Mouse (Mus musculus): ENCODE data around the gene Cd3e. TPM values are rescaled to one million over a fixed set of nuclear protein-coding genes. Genes with fewer than 3 reads are reported as not detected.

The Cd3e gene
- total and polyA plus RNA-seq, 2 experiments, result 0.09 to 0.82 TPM

GRCm38 (mm10) chr9:44992271-44992670, 17.2 kb downstream of the Cd3e start:
- TF ChIP-seq POLR2A (IDR thresholded peaks at IDR 0.05; ENCODE audit: extremely low read depth, insufficient read depth, low read length) (no peak), CTCF (IDR thresholded peaks at IDR 0.05; ENCODE audit: low read depth, low read length) (no peak)
- Histone ChIP-seq H3K27ac (replicated peaks; ENCODE audit: insufficient read depth, low read depth, low read length) (no peak overlapping the region), H3K9ac (ENCODE audit: low read depth, low read length) (no peak overlapping the region), H3K4me1 (ENCODE audit: control insufficient read depth, insufficient read depth, low read length) (no peaks in the 10 kb centered on the region), H3K4me3 (ENCODE audit: insufficient read depth, low read depth, low read length) (no peak overlapping the region), H3K79me2 (ENCODE audit: control insufficient read depth, insufficient read depth, low read length) (no peaks in the 10 kb centered on the region), H3K27me3 (ENCODE audit: control insufficient read depth, insufficient read depth, low read length) (no peaks in the 10 kb centered on the region), H3K36me3 (ENCODE audit: control insufficient read depth, insufficient read depth, low read length) (no peaks in the 10 kb centered on the region)
- DNase-seq (ENCODE audit: extremely low read depth, low read depth, low spot score), result no peak

- no peak overlapping the region for H3K27ac ChIP-seq (replicated peaks; ENCODE audit: insufficient read depth, low read depth, low read length)
- TF ChIP-seq POLR2A (IDR thresholded peaks at IDR 0.05; ENCODE audit: extremely low read depth, insufficient read depth, low read length) (no peak), CTCF (IDR thresholded peaks at IDR 0.05; ENCODE audit: low read depth, low read length) (no peak)
- 74% methylated on average over 2 of the region's 2 CpGs for WGBS
- H3K4me1 ChIP-seq (ENCODE audit: control insufficient read depth, insufficient read depth, low read length), result no peaks in the 10 kb centered on the region
- H3K36me3 ChIP-seq (ENCODE audit: control insufficient read depth, insufficient read depth, low read length), result no peaks in the 10 kb centered on the region
- H3K79me2 ChIP-seq (ENCODE audit: control insufficient read depth, insufficient read depth, low read length), result no peaks in the 10 kb centered on the region
- no peak overlapping the region for H3K4me3 ChIP-seq (ENCODE audit: insufficient read depth, low read depth, low read length)
- H3K27me3 ChIP-seq (ENCODE audit: control insufficient read depth, insufficient read depth, low read length), result no peaks in the 10 kb centered on the region
- H3K9ac ChIP-seq (ENCODE audit: low read depth, low read length), result no peak overlapping the region
- DNase-seq (ENCODE audit: extremely low read depth, low read depth, low spot score), result no peak
Measured at GRCm38 (mm10) chr9:44991821-44992220, 17.6 kb downstream of the Cd3e start.

DNA sequence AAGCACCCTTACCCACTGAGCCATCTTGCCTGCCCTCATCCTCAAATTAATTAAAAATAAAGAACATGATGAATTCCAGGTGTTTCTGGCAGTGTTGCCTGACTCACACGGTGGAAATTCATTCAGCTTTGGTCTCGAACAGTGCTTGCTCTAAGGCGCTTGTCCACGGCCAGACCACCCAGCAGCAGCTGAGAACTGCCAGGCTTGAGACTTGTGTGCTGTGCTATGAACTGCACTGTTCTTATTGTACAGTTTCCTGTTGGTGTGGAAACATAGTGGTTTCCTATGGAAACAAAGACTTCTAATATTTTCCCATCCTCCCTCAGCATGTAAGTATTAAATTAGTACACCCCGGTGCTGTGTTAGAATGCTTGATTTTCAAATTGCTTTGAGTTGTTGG, 22.5 kb downstream of the Cd3e start:
- DNase-seq (ENCODE audit: extremely low read depth, low read depth, low spot score), result no peak
- Histone ChIP-seq H3K36me3 (ENCODE audit: control insufficient read depth, insufficient read depth, low read length) (no peaks in the 10 kb centered on the region), H3K4me3 (ENCODE audit: insufficient read depth, low read depth, low read length) (no peak overlapping the region), H3K27me3 (ENCODE audit: control insufficient read depth, insufficient read depth, low read length) (no peaks in the 10 kb centered on the region), H3K9ac (ENCODE audit: low read depth, low read length) (no peak overlapping the region), H3K4me1 (ENCODE audit: control insufficient read depth, insufficient read depth, low read length) (no peaks in the 10 kb centered on the region), H3K79me2 (ENCODE audit: control insufficient read depth, insufficient read depth, low read length) (no peaks in the 10 kb centered on the region), H3K27ac (replicated peaks; ENCODE audit: insufficient read depth, low read depth, low read length) (no peak overlapping the region)
- WGBS, result 77% methylated on average over 5 of the region's 5 CpGs
- TF ChIP-seq CTCF (IDR thresholded peaks at IDR 0.05; ENCODE audit: low read depth, low read length) (no peak), POLR2A (IDR thresholded peaks at IDR 0.05; ENCODE audit: extremely low read depth, insufficient read depth, low read length) (no peak)

GRCm38 (mm10) chr9:44986242-44986781, 23.1 kb downstream of the Cd3e start:
- no peaks in the 10 kb centered on the region for H3K27me3 ChIP-seq (ENCODE audit: control insufficient read depth, insufficient read depth, low read length)
- peak overlapping the region; percentile 0 for H3K4me3 ChIP-seq (ENCODE audit: insufficient read depth, low read depth, low read length)
- DNase-seq (ENCODE audit: extremely low read depth, low read depth, low spot score), result peak; percentile 21
- no peak overlapping the region for H3K27ac ChIP-seq (replicated peaks; ENCODE audit: insufficient read depth, low read depth, low read length)
- H3K4me1 ChIP-seq (ENCODE audit: control insufficient read depth, insufficient read depth, low read length), result no peaks in the 10 kb centered on the region
- no peak overlapping the region for H3K9ac ChIP-seq (ENCODE audit: low read depth, low read length)
- no peaks in the 10 kb centered on the region for H3K36me3 ChIP-seq (ENCODE audit: control insufficient read depth, insufficient read depth, low read length)
- no peaks in the 10 kb centered on the region for H3K79me2 ChIP-seq (ENCODE audit: control insufficient read depth, insufficient read depth, low read length)
- WGBS, result 60% methylated on average over 14 of the region's 14 CpGs
- TF ChIP-seq CTCF (IDR thresholded peaks at IDR 0.05; ENCODE audit: low read depth, low read length) (no peak), POLR2A (IDR thresholded peaks at IDR 0.05; ENCODE audit: extremely low read depth, insufficient read depth, low read length) (no peak)

DNA sequence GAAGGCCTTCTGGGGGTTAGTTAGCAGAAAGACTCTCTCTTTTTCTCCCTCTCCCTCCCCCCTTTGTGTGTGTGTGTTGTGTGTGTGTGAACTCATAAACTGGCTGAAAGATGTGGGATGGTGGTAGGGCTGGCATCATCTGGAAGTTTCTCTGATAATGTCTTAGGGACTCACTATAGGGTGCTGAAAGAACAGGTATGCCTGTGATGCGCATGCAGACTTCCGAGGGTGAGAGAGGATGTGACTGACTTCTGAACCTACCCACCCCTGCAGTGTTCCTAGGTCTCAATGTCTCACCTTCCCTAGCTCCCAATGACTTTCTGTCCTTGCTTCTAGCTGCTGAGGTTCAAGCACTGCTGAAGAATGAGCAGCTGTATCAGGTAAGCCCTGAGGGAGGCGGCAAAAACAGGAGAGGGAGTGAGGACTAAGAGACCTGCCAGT, 23.7 kb downstream of the Cd3e start:
- H3K4me3 ChIP-seq (ENCODE audit: insufficient read depth, low read depth, low read length), result no peak overlapping the region
- H3K27ac ChIP-seq (replicated peaks; ENCODE audit: insufficient read depth, low read depth, low read length), result no peak overlapping the region
- H3K27me3 ChIP-seq (ENCODE audit: control insufficient read depth, insufficient read depth, low read length), result no peaks in the 10 kb centered on the region
- 64% methylated on average over 3 of the region's 3 CpGs for WGBS
- no peak overlapping the region for H3K9ac ChIP-seq (ENCODE audit: low read depth, low read length)
- no peaks in the 10 kb centered on the region for H3K79me2 ChIP-seq (ENCODE audit: control insufficient read depth, insufficient read depth, low read length)
- DNase-seq (ENCODE audit: extremely low read depth, low read depth, low spot score), result no peak
- H3K4me1 ChIP-seq (ENCODE audit: control insufficient read depth, insufficient read depth, low read length), result no peaks in the 10 kb centered on the region
- H3K36me3 ChIP-seq (ENCODE audit: control insufficient read depth, insufficient read depth, low read length), result no peaks in the 10 kb centered on the region
- no peak for TF ChIP-seq CTCF (IDR thresholded peaks at IDR 0.05; ENCODE audit: low read depth, low read length)
- no peak for TF ChIP-seq POLR2A (IDR thresholded peaks at IDR 0.05; ENCODE audit: extremely low read depth, insufficient read depth, low read length)

DNA sequence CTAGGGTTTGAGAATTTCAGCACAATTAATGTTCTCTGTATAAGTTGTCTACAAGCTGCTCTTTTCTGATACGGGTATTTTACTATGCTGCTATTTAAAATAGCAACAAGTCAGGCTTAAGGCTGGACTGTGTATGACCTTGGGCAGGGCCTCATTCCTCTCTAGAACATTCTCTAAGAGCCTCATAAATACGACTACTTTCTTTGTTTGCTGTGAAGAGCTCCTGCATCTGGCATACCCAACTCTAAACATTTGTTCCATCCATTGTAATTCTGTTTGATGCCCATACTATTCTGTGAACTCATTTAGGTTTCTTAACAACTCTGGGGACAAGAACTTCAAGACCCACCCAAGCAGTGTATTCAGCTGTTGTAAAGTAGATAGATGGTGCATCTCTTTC, 26.4 kb downstream of the Cd3e start:
- Histone ChIP-seq H3K36me3 (ENCODE audit: control insufficient read depth, insufficient read depth, low read length) (no peaks in the 10 kb centered on the region), H3K4me1 (ENCODE audit: control insufficient read depth, insufficient read depth, low read length) (no peaks in the 10 kb centered on the region), H3K27ac (replicated peaks; ENCODE audit: insufficient read depth, low read depth, low read length) (no peak overlapping the region), H3K4me3 (ENCODE audit: insufficient read depth, low read depth, low read length) (no peak overlapping the region), H3K79me2 (ENCODE audit: control insufficient read depth, insufficient read depth, low read length) (no peaks in the 10 kb centered on the region), H3K27me3 (ENCODE audit: control insufficient read depth, insufficient read depth, low read length) (no peaks in the 10 kb centered on the region), H3K9ac (ENCODE audit: low read depth, low read length) (no peak overlapping the region)
- no peak for TF ChIP-seq CTCF (IDR thresholded peaks at IDR 0.05; ENCODE audit: low read depth, low read length)
- TF ChIP-seq POLR2A (IDR thresholded peaks at IDR 0.05; ENCODE audit: extremely low read depth, insufficient read depth, low read length), result no peak
- 64% methylated on average over 2 of the region's 2 CpGs for whole genome bisulfite sequencing
- DNase-seq (ENCODE audit: extremely low read depth, low read depth, low spot score), result no peak

Measured in liver, adult 2 months (tissue).